Mouse (Mus musculus) MEL (cell line): Measurements from ENCODE around the gene Sla2. TPM values are rescaled to one million over a fixed set of nuclear protein-coding genes. Genes with fewer than 3 reads are reported as not detected.

Experiments
- DNase-seq: peaks from one replicate; pipeline ENCODE4 v3.0.0; 2011; ENCODE audit warnings: low read depth, low spot score
- H3K27ac ChIP-seq: 2 replicates; pipeline ENCODE4 v1.5.1; 2012; ENCODE audit warnings: low read depth, mild to moderate bottlenecking, control low read depth, low read length, moderate library complexity; ENCODE audit not compliant: control insufficient read depth
- H3K27me3 ChIP-seq, 2 experiments: fragments of 150-350 bp in 1 of 2; sonication (generic) in 1 of 2; 2 replicates each; pipeline ENCODE4 v1.6.1; 2012; ENCODE audit warnings: low read length in 2 of 2, mild to moderate bottlenecking in 2 of 2, improper control_type of control experiment in 1 of 2, moderate library complexity in 1 of 2; ENCODE audit not compliant: insufficient read depth in 2 of 2, control insufficient read depth in 1 of 2
- H3K36me3 ChIP-seq, 2 experiments: 2 replicates each; pipeline ENCODE4 v1.6.1; 2012 to 2014; ENCODE audit warnings: low read length in 2 of 2, improper control_type of control experiment in 1 of 2, inconsistent platforms in 1 of 2, mild to moderate bottlenecking in 1 of 2; ENCODE audit not compliant: insufficient read depth in 2 of 2, control insufficient read depth in 1 of 2
- H3K4me1 ChIP-seq, 2 experiments: fragments of 150-350 bp in 1 of 2; sonication (generic) in 1 of 2; 2 replicates each; pipeline ENCODE4 v1.6.1; 2012; ENCODE audit warnings: low read length in 2 of 2, improper control_type of control experiment in 1 of 2, mild to moderate bottlenecking in 1 of 2; ENCODE audit not compliant: insufficient read depth in 2 of 2, control insufficient read depth in 1 of 2
- H3K4me3 ChIP-seq, 2 experiments: fragments of 150-350 bp in 1 of 2; sonication (generic) in 1 of 2; 2 replicates each; pipeline ENCODE4 v1.5.1; 2012; ENCODE audit warnings: low read depth in 2 of 2, low read length in 2 of 2, mild to moderate bottlenecking in 2 of 2, moderate library complexity in 2 of 2, control low read depth in 1 of 2, improper control_type of control experiment in 1 of 2; ENCODE audit not compliant: control insufficient read depth in 1 of 2, insufficient read depth in 1 of 2
- H3K79me2 ChIP-seq: 2 replicates; pipeline ENCODE4 v1.6.1; 2012; ENCODE audit warnings: mild to moderate bottlenecking, low read length, moderate library complexity; ENCODE audit not compliant: control insufficient read depth, poor library complexity, insufficient read depth
- H3K9ac ChIP-seq: 2 replicates; pipeline ENCODE4 v1.6.1; 2012; ENCODE audit warnings: low read depth, mild to moderate bottlenecking, control low read depth, low read length, moderate library complexity; ENCODE audit not compliant: control insufficient read depth, poor library complexity, severe bottlenecking
- H3K9me3 ChIP-seq: fragments of 150-350 bp; sonication (generic); replicated peaks from 2 replicates; pipeline ENCODE4 v1.6.1; 2012; ENCODE audit warnings: mild to moderate bottlenecking, low read length, improper control_type of control experiment, moderate library complexity; ENCODE audit not compliant: insufficient read depth
- CHD2 ChIP-seq: IDR thresholded peaks from 2 replicates; pipeline ENCODE4 v1.6.1; 2011; ENCODE audit warnings: low read length, improper control_type of control experiment
- EP300 ChIP-seq, 2 experiments: IDR thresholded peaks; 2 replicates each; pipeline ENCODE4 v1.6.1; 2011; ENCODE audit warnings: improper control_type of control experiment in 2 of 2, low read length in 2 of 2, low read depth in 1 of 2, mild to moderate bottlenecking in 1 of 2
- ETS1 ChIP-seq: IDR thresholded peaks from 2 replicates; pipeline ENCODE4 v1.6.1; 2012; ENCODE audit warnings: low read depth, mild to moderate bottlenecking, inconsistent platforms, low read length, improper control_type of control experiment, moderate library complexity
- GATA1 ChIP-seq: IDR thresholded peaks from 2 replicates; pipeline ENCODE4 v1.6.1; 2011; ENCODE audit warnings: low read depth, low read length, improper control_type of control experiment
- HCFC1 ChIP-seq: IDR thresholded peaks from 2 replicates; pipeline ENCODE4 v1.6.1; 2012; ENCODE audit warnings: low read depth, mild to moderate bottlenecking, inconsistent platforms, low read length, improper control_type of control experiment, moderate library complexity
- KAT2A ChIP-seq: conservative IDR thresholded peaks from 2 replicates; pipeline ENCODE4 v1.6.1; 2012; ENCODE audit warnings: low read depth, low read length, improper control_type of control experiment, inconsistent platforms
- MAX ChIP-seq: IDR thresholded peaks from 2 replicates; pipeline ENCODE4 v1.6.1; 2011; ENCODE audit warnings: low read length, improper control_type of control experiment
- MAZ ChIP-seq: IDR thresholded peaks from 2 replicates; pipeline ENCODE4 v1.6.1; 2012; ENCODE audit warnings: low read depth, mild to moderate bottlenecking, inconsistent platforms, low read length, improper control_type of control experiment
- MXI1 ChIP-seq: IDR thresholded peaks from 2 replicates; pipeline ENCODE4 v1.6.1; 2011; ENCODE audit warnings: mild to moderate bottlenecking, low read depth, low read length, improper control_type of control experiment
- MYC ChIP-seq: IDR thresholded peaks from 2 replicates; pipeline ENCODE4 v1.6.1; 2011; ENCODE audit warnings: low read depth, mild to moderate bottlenecking, low read length, improper control_type of control experiment, moderate library complexity
- NELFE ChIP-seq: IDR thresholded peaks from 2 replicates; pipeline ENCODE4 v1.6.1; 2011; ENCODE audit warnings: low read depth, low read length, improper control_type of control experiment
- POLR2A ChIP-seq, 2 experiments: IDR thresholded peaks; 2 replicates each; pipeline ENCODE4 v1.6.1; 2011 to 2012; ENCODE audit warnings: low read length in 2 of 2, mild to moderate bottlenecking in 2 of 2, control low read depth in 1 of 2, improper control_type of control experiment in 1 of 2, low read depth in 1 of 2, moderate library complexity in 1 of 2; ENCODE audit not compliant: control insufficient read depth in 1 of 2, insufficient read depth in 1 of 2, poor library complexity in 1 of 2
- POLR2AphosphoS2 ChIP-seq: IDR thresholded peaks from 2 replicates; pipeline ENCODE4 v1.6.1; 2011; ENCODE audit warnings: low read length, improper control_type of control experiment
- POLR2AphosphoS5 ChIP-seq: IDR thresholded peaks from 2 replicates; pipeline ENCODE4 v1.6.1; 2012; ENCODE audit warnings: low read depth, borderline replicate concordance, mild to moderate bottlenecking, inconsistent platforms, low read length, moderate library complexity, mixed read lengths
- SIN3A ChIP-seq: IDR thresholded peaks from 2 replicates; pipeline ENCODE4 v1.6.1; 2012; ENCODE audit warnings: low read length, improper control_type of control experiment, inconsistent platforms
- TBP ChIP-seq: IDR thresholded peaks from 2 replicates; pipeline ENCODE4 v1.8.0; 2011; ENCODE audit warnings: low read depth, low read length, improper control_type of control experiment
- TCF12 ChIP-seq: IDR thresholded peaks from 2 replicates; pipeline ENCODE4 v1.6.1; 2014; ENCODE audit warnings: low read depth, mild to moderate bottlenecking, inconsistent platforms, low read length, improper control_type of control experiment, moderate library complexity
- UBTF ChIP-seq: IDR thresholded peaks from 2 replicates; pipeline ENCODE4 v1.6.1; 2012; ENCODE audit warnings: low read depth, mild to moderate bottlenecking, inconsistent platforms, low read length, improper control_type of control experiment, moderate library complexity, borderline replicate concordance; ENCODE audit not compliant: insufficient read depth
- USF1 ChIP-seq: IDR thresholded peaks from 2 replicates; pipeline ENCODE4 v1.6.1; 2014; ENCODE audit warnings: low read depth, mild to moderate bottlenecking, inconsistent platforms, low read length, improper control_type of control experiment, moderate library complexity
- USF2 ChIP-seq, 2 experiments: IDR thresholded peaks; 2 replicates each; pipeline ENCODE4 v1.6.1; 2011 to 2012; ENCODE audit warnings: improper control_type of control experiment in 2 of 2, low read length in 2 of 2, borderline replicate concordance in 1 of 2, inconsistent platforms in 1 of 2, low read depth in 1 of 2, mild to moderate bottlenecking in 1 of 2; ENCODE audit not compliant: insufficient read depth in 1 of 2
- ZMIZ1 ChIP-seq: IDR thresholded peaks from 2 replicates; pipeline ENCODE4 v1.6.1; 2012; ENCODE audit warnings: low read depth, mild to moderate bottlenecking, inconsistent platforms, low read length, improper control_type of control experiment, moderate library complexity
- polyA plus RNA-seq, 2 experiments: library from polyadenylated mRNA; stranded (reverse) in 1 of 2; unstranded in 1 of 2; fragments of >175 nt in 1 of 2; fragments of >200 nt in 1 of 2; gene quantifications; 2 replicates each; pipeline versions ENCODE4 v1.2.1 to v1.2.4; 2012; ENCODE audit warnings: low replicate concordance in 2 of 2, low read depth in 1 of 2; ENCODE audit not compliant: insufficient read length in 2 of 2, insufficient read depth in 1 of 2, missing spikeins in 1 of 2
- total RNA-seq: library from RNA; depleted of rRNA; stranded (reverse); fragments of 300-350 nt; gene quantifications from 2 replicates; pipeline ENCODE4 v1.2.3, GENCODE M21; 2012

The Sla2 gene
- total and polyA plus RNA-seq, 3 experiments, result 0.40 to 9.0 TPM; not detected in 1

GRCm38 (mm10) chr2:156842711-156843110, 44.3 kb downstream of the Sla2 start:
- Histone ChIP-seq H3K9me3 (no peaks in the 10 kb centered on the region), H3K4me1 (peaks cover 3 to 10% of the 10 kb centered on the region in 2 experiments; a peak in 3 of 4 replicates), H3K27ac (peak overlapping the region; percentile 77), H3K27me3 (no peaks in the 10 kb centered on the region), H3K36me3 (peaks cover 7 to 15% of the 10 kb centered on the region in 2 experiments), H3K9ac (peak overlapping the region; percentile 97), H3K79me2 (peaks cover 44% of the 10 kb centered on the region), H3K4me3 (peak overlapping the region; percentile 63 to 65)
- no peak for TF ChIP-seq MAX
- TF ChIP-seq KAT2A, result no peak
- TF ChIP-seq CHD2, result no peak
- DNase-seq, result no peak

DNA sequence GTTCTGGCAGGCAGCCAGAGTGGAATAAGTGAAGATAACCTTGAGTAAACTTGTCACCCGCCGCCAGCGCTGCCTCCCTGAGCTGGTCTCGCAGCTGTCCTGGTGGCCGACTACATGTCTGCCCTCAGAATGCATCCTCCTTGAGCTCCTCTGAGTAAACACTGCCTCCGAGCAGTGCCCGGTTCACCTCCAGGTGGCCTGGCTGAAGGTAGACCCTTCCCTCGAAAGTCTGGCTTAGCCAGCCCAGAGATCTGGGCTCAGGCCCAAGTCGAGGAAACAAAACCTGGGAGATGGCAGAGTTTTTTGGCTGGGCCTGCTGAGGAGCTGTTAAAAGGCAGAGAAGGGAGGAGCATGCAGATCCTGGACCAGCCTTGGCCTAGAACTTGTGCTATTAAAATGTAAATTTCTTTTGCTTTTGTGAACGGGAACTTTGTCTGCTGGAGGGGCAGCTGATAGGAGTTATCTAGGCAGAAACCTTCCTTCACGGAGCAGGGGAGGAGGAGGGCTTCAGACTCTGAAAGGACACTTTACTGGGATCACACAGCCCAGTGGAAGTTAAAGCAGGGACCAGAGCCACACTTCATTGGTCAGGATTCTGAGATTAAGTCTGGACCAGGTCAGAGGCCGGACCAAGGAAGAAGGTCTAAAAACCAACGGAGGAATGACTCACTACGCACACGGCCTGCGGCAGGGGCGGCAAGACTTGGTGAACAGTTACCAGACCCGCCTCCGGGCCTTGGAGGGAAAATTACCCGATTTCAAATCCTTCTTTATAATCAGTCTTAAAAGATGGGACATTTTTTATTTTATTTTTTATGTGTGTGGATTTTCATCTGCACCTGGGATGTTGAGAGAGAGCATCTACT, 44.9 kb downstream of the Sla2 start:
- peak; percentile 92 for DNase-seq

GRCm38 (mm10) chr2:156841028-156841840, 45.8 kb downstream of the Sla2 start:
- Histone ChIP-seq H3K36me3 (peaks cover 7 to 10% of the 10 kb centered on the region in 2 experiments), H3K79me2 (peaks cover 44% of the 10 kb centered on the region), H3K27ac (peak overlapping the region; percentile 77), H3K4me3 (peak overlapping the region; percentile 63 to 65), H3K27me3 (no peaks in the 10 kb centered on the region), H3K9ac (peak overlapping the region; percentile 97), H3K9me3 (no peaks in the 10 kb centered on the region), H3K4me1 (peaks cover 3 to 10% of the 10 kb centered on the region in 2 experiments; a peak in 3 of 4 replicates)
- DNase-seq, result peak; percentile 80
- TF ChIP-seq POLR2A (IDR thresholded peaks at IDR 0.05; ENCODE audit: control insufficient read depth in 1 of 2, insufficient read depth in 1 of 2, low read depth in 1 of 2, low read length in 2 of 2, poor library complexity in 1 of 2) (peak in 1 of 2 experiments; percentile 14; a peak in 1 of 4 replicates), SIN3A (no peak; the same call in 1 of the 2 replicates), POLR2AphosphoS2 (no peak), TBP (peak; percentile 55; the same call in 1 of the 2 replicates), HCFC1 (no peak), MAZ (0 out of 2 replicates have a peak, but pooled peaks have one; percentile 25), USF2 (IDR thresholded peaks at IDR 0.05; ENCODE audit: borderline replicate concordance in 1 of 2, insufficient read depth in 1 of 2, low read depth in 1 of 2, low read length in 2 of 2) (no peak), GATA1 (no peak), UBTF (no peak), MAX (peak; percentile 78), ZMIZ1 (0 out of 2 replicates have a peak, but pooled peaks have one; percentile 60), NELFE (peak; percentile 19; the same call in 1 of the 2 replicates), USF1 (peak; percentile 26; the same call in 1 of the 2 replicates), MYC (peak; percentile 86), MXI1 (peak; percentile 79)

More for the DNA sequence above, 44.9 kb downstream of the Sla2 start:
- H3K4me1 ChIP-seq, result peaks cover 3 to 10% of the 10 kb centered on the region in 2 experiments; a peak in 3 of 4 replicates
- peaks cover 7 to 12% of the 10 kb centered on the region in 2 experiments for H3K36me3 ChIP-seq
- H3K79me2 ChIP-seq, result peaks cover 44% of the 10 kb centered on the region
- TF ChIP-seq SIN3A (peak; percentile 60), MYC (peak; percentile 53; the same call in 1 of the 2 replicates), MXI1 (0 out of 2 replicates have a peak, but pooled peaks have one; percentile 30), EP300 (IDR thresholded peaks at IDR 0.05; ENCODE audit: low read depth in 1 of 2, low read length in 2 of 2) (peak; percentile 25 to 40; a peak in 2 of 4 replicates), TCF12 (no peak), GATA1 (peak; percentile 64), USF2 (IDR thresholded peaks at IDR 0.05; ENCODE audit: borderline replicate concordance in 1 of 2, insufficient read depth in 1 of 2, low read depth in 1 of 2, low read length in 2 of 2) (no peak), MAX (peak; percentile 51; the same call in 1 of the 2 replicates), ETS1 (peak; percentile 59), POLR2AphosphoS5 (no peak)
- H3K27me3 ChIP-seq, result no peaks in the 10 kb centered on the region
- H3K4me3 ChIP-seq, result peak overlapping the region; percentile 63 to 65
- H3K27ac ChIP-seq, result peak overlapping the region; percentile 77
- peak overlapping the region; percentile 97 for H3K9ac ChIP-seq
- H3K9me3 ChIP-seq, result no peaks in the 10 kb centered on the region
